Mouse (Mus musculus): ENCODE results near the gene 1190005I06Rik. TPM values are rescaled to one million over a fixed set of nuclear protein-coding genes. Genes with fewer than 3 reads are reported as not detected.
A peak's percentile ranks its signal among the peaks of the same experiment; 100 is the strongest.

1190005I06Rik gene
- polyA plus RNA-seq, 1 experiment, result 7.7 TPM

DNA sequence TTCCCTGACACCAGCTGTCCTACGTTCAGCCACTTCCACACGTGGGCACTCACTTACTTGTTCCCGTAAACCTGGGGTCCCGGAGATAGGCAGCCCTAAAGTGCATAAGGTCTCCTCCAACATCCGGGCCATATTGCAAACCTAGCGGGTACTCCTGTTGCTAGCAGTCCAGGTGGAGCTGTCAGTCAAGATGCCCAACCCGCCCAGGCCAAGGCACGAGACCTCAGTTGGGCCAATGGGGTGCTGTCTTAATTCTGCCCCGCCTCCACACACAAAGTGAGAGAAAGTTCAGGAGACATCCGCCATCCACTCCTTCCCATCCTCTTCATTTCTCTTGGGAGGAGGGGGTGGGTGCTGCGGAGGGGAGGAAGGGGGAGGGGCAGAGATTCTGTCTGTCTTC lies 21.0 kb downstream of the 1190005I06Rik start:
- DNase-seq (ENCODE audit: extremely low spot score in 1 of 2, low spot score in 1 of 2), result no peak

DNA sequence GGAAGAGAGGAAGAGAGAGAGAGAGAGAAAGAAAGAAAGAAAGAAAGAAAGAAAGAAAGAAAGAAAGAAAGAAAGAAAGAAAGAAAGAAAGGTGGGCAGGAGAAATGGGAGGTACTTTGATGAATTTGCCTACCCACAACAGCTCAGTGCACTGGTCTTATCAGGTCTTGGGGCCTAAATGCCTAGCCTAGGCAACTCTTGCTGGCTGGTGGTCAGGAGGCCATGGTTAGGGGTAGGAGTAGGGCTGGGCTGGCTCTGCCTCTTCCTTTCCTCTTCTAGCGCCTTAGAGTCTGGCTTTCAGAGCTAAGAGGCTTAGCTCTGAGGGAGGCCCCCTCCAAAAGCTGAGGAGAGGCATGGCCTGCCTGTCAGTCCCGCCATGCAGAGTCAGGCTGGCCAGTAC lies 23.8 kb downstream of the 1190005I06Rik start:
- DNase-seq (ENCODE audit: extremely low spot score in 1 of 2, low spot score in 1 of 2), result no peak

DNA sequence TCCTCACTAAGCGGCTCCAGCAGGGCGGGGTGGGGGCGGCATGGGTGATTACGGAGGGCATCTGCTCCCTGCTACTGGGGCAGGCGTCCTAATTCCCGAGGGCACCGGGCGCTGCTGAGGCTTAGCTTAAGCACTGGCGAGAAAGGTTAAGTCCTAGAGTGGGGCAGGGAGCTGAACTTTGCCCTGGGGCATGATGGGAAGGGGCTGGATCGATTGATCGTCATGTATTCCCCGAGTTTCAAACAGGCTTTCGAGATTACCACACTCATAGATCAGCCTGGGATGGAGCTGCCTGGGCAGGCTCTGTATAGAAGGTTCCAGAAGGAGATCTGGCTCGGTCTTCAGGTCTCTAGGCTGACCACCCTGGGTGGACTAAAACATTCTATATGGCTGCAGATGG lies 25.3 kb downstream of the 1190005I06Rik start:
- DNase-seq (ENCODE audit: extremely low spot score in 1 of 2, low spot score in 1 of 2), result no peak

DNA sequence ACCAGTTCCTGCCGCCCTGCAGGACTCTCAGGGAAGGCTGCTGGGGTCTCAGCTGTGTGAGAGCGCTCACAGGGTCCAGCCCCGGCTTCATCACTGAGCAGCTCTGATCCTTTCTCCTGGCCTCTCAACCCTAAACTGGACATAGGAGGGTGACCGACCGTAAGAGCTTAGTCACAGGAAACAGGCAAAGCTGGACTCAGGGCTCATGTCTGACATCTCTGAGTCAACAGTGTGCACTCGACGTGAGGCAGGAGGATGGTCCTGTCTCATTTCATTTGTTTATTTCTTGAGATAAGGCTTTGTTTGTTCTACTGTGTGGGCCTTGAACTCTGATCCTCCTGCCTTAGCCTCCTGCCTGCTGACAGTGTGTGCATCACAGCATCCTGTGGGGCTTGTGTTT lies 27.0 kb downstream of the 1190005I06Rik start:
- no peak for DNase-seq (ENCODE audit: extremely low spot score in 1 of 2, low spot score in 1 of 2)

- DNase-seq (ENCODE audit: extremely low spot score in 1 of 2, low spot score in 1 of 2), result peak; percentile 38 to 45
Measured at GRCm38 (mm10) chr8:120619235-120620180, 27.9 kb downstream of the 1190005I06Rik start.

GRCm38 (mm10) chr8:120618110-120618509 lies 29.3 kb downstream of the 1190005I06Rik start:
- peak in 1 of 2 experiments; percentile 81 for DNase-seq (ENCODE audit: extremely low spot score in 1 of 2, low spot score in 1 of 2)

- DNase-seq (ENCODE audit: extremely low spot score in 1 of 2, low spot score in 1 of 2), result no peak
Measured at GRCm38 (mm10) chr8:120616663-120617626, 30.5 kb downstream of the 1190005I06Rik start.

GRCm38 (mm10) chr8:120614491-120614890 lies 32.9 kb downstream of the 1190005I06Rik start:
- no peak for DNase-seq (ENCODE audit: extremely low spot score in 1 of 2, low spot score in 1 of 2)

DNA sequence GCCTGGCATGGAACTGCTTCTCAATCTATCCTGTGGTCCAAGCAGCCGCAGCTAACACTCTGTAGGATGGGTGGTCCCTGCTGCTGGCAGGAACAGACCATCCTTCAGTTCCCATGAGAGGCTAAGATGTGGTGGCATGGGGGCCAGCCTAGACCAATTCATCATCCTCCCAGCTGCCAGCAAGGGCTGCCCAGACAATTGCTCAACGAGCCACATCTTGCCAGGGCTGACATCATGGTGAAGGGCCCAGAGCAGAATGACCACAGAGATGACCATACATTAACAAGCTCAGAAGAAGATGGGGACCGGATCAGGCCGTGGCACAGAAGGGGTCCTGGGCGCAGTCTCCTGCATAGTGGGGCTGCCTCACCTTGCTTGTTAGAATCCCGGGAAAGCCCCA lies 36.6 kb downstream of the 1190005I06Rik start:
- DNase-seq (ENCODE audit: extremely low spot score in 1 of 2, low spot score in 1 of 2), result no peak

DNA sequence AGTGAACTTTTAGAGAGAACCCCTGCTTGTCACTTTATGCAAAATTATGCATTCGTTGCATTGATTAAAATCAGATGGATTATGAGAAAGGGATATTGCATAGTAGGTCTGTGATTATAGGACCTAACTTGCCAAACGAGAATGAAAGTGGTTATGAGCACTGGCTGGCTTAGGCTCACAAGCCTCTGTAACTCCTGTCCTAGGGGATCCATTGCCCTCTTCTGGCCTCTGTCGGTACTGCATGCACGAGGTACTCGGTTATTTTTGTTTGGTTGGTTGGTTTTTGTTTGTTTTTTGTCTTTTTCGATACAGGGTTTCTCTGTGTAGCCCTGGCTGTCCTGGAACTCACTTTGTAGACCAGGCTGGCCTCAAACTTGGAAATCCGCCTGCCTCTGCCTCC lies 39.5 kb downstream of the 1190005I06Rik start:
- DNase-seq (ENCODE audit: extremely low spot score in 1 of 2, low spot score in 1 of 2), result peak in 1 of 2 experiments; percentile 92

GRCm38 (mm10) chr8:120607460-120607859 lies 40.0 kb downstream of the 1190005I06Rik start:
- DNase-seq (ENCODE audit: extremely low spot score in 1 of 2, low spot score in 1 of 2), result no peak

- DNase-seq (ENCODE audit: extremely low spot score in 1 of 2, low spot score in 1 of 2), result no peak
Measured at GRCm38 (mm10) chr8:120602672-120603071, 44.8 kb downstream of the 1190005I06Rik start.

DNA sequence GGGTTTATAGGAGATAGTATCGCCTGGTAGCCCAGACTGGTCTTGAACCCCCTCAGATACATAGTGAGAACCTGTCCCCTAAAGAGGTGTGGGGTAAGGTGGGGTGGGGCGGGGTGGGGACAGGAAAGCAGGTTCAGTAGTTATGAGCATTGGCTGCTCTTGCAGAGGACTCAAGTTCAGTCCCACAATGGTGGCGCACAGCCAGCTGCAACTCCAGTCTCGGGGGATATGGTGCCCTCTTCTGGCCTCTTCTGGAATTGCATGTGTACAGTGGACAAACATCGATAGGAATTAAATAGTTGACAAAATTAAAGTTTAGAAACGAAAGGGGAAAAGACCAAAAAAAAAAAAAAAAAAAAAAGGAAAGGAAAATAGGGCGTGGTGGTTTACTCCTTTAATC lies 47.9 kb downstream of the 1190005I06Rik start:
- peak in 1 of 2 experiments; percentile 87 for DNase-seq (ENCODE audit: extremely low spot score in 1 of 2, low spot score in 1 of 2)

DNA sequence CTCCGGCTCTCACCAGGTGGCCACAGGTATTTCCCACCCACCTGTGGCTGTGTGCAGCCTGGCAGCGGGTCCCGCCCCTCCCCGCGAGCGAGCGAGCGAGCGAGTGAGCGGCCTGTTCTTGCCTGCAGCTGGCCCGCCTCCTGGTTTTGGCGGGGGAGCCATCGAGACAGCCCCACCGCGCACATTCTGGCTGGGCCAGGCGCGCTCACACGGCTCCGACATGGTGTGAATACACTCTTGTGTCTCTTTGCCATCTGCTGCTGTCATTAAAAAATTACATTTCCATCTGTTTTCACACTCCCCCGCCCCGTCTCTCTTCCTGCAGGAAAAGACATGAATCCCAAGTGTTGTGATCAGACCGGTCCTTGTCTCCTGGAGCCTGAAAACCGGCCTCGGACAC lies 48.9 kb downstream of the 1190005I06Rik start:
- DNase-seq (ENCODE audit: extremely low spot score in 1 of 2, low spot score in 1 of 2), result peak; percentile 85 to 91

DNA sequence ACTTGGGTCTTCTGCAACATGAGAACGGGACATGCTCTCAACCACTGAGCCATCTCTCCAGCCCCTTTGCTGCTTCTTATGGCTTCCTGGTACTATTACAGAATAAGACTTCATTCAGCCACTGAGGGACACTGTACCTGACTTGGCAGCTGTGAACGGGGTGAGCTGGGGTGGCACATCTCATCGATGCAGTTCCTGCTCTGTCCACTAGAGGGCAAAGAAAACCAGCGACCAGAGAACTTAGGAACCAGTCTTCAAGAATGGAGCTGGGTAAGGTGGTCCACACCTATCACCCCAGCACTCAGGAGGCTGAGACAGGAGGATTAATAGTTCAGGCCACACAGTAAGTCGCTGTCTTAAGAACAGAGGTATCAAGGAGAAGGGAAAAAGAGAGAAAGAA lies 51.5 kb downstream of the 1190005I06Rik start:
- peak in 1 of 2 experiments; percentile 63 for DNase-seq (ENCODE audit: extremely low spot score in 1 of 2, low spot score in 1 of 2)

GRCm38 (mm10) chr8:120594571-120594970 lies 52.9 kb downstream of the 1190005I06Rik start:
- DNase-seq (ENCODE audit: extremely low spot score in 1 of 2, low spot score in 1 of 2), result no peak

DNA sequence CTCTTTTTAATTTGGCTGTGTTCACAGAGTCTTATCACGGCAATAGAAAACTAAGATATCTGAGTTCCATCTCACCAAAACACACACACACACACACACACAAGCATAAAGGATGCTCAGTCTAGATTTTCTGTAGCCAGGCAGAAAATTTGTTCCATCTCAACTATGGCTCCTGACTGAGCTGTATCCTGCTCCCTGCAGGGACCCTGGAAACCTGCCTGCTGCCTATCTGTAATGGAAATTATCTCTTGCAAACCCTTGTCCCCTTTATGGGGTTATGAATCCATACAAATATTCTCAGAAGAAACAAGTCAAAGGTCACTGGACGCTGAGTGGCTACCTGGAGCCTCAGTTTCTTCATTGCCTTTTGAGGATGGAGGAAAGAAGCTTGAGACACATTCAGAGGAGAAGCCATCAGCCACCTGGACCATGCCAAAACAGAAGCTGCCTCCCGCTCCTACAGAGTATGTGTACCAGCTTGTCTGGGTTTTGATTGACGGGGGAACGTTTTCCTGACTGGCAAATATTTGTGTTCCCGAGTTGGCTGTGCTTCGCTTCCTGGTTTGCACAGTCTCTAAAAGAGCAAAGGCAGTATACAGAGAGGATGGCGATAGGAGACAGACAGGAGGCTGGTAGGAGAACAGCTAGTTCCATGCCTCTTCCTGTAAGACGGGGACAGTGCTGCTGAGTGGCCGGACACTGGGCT lies 55.7 kb downstream of the 1190005I06Rik start:
- no peak for DNase-seq (ENCODE audit: extremely low spot score in 1 of 2, low spot score in 1 of 2)

DNA sequence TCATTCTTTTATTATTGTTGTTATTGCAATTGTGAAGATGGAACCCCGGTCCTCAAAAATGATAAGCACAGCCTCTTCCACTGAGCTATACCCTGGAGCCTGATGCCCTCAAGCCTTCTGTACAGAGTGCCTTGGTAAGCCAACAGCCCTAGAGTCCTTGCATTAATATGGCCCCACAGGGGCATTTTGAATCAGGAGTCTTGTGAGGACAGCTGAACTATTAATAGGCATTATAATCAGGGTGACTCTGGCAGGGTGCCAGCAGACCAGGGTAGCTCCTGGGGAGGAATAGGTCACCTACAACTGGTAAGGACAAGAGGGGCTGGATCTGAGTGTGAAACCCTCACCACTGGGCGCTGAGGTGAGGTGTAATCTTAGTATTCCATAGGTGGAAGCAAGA lies 57.5 kb downstream of the 1190005I06Rik start:
- DNase-seq (ENCODE audit: extremely low spot score in 1 of 2, low spot score in 1 of 2), result no peak

DNA sequence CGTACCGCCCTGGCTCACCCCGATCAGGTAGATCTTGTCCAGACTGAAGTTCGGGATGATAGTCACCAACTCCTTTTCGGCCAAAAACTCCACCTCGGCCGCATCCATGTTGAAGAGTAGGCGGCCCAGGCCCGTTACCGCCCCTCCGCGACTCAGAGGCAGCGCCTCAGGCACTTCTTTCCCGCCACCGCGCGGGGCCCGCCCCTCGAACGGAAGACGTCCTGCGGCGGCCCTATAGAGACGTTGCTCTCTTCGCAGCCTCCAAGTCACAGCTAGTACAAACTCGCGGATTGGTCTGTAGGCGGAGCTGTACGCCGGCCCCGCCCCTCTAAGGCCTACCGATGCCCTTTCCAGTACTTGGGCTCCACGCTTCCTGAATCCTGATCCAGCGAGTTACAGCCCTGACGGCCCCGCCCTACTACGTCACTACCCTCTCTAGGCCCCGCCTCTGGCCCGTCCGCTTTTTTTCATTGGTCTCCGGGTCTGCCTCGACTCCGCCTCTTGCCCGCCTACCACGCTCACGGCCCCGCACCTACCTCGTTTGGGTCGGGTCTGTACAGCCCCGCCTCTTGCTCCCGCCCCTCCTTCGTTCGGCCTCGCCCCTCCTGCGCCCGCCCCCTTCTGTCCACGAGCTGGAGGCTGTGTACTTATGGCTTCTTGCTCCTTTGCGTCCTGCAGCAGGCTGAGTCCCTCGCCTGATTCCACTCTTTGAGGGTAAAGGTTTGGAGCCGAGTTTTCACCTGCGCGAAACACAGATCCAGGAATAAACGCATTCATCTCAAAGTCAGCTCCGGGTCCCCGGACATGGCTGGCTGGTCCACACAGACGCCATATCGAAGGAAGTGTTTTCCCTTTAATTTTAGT lies 58.3 kb downstream of the 1190005I06Rik start, which contains the start of gene Gins2:
TSS of gene Gins2 (minus strand) at position 397 of the 864 bp plus-strand sequence.
- peak; percentile 99 to 100 for DNase-seq (ENCODE audit: extremely low spot score in 1 of 2, low spot score in 1 of 2)
